Mouse (Mus musculus) kidney, adult 2 months (tissue): ENCODE data around the gene Pcare.

Experiments used
- CTCF ChIP-seq: fragments of 200-500 bp; conservative IDR thresholded peaks from 2 replicates; pipeline ENCODE4 v1.5.1; 2011; ENCODE audit warnings: low read depth, mild to moderate bottlenecking, control low read depth, low read length, moderate library complexity, mixed read lengths; ENCODE audit not compliant: insufficient read depth, insufficient read length
- POLR2A ChIP-seq: fragments of 200-500 bp; IDR thresholded peaks from one replicate; pipeline ENCODE4 v1.6.1; 2011; ENCODE audit warnings: low read depth, low read length, control low read depth

DNA sequence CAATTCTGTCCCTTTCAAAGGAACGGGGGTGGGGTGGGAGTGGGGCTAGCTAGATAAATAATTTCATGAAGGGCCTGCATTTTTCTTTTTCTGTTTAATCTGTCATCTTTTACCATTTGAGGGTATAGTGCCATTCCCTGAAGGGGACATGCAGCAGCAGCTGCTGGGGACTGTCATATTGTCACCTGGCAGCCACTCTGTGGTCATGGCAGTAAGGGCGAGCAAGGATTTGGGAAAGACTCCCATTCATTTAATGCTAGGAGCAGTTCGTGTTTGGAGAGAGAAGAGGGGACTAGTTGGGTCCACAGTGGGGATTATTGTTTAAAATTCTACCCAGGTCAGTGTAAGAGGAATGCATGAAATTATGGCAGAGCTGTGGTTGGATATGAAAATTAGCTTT lies 16.3 kb downstream of the Pcare start:
- TF ChIP-seq POLR2A (no peak), CTCF (no peak)
